Mouse (Mus musculus) thymus, adult 2 months (tissue): Measurements from ENCODE around the gene Rb1.

ENCODE experiments used
- CTCF ChIP-seq: fragments of 200-500 bp; IDR thresholded peaks from 2 replicates; pipeline ENCODE4 v1.5.1; 2012; ENCODE audit warnings: mild to moderate bottlenecking, control low read depth, low read length, moderate library complexity, borderline replicate concordance; ENCODE audit not compliant: control insufficient read depth, poor library complexity, insufficient read depth; ENCODE audit errors: extremely low read depth
- POLR2A ChIP-seq: fragments of 200-500 bp; IDR thresholded peaks from 2 replicates; pipeline ENCODE4 v1.6.1; 2012; ENCODE audit warnings: mild to moderate bottlenecking, low read length, control low read depth, moderate library complexity; ENCODE audit not compliant: control insufficient read depth, poor library complexity, insufficient read depth; ENCODE audit errors: extremely low read depth

DNA sequence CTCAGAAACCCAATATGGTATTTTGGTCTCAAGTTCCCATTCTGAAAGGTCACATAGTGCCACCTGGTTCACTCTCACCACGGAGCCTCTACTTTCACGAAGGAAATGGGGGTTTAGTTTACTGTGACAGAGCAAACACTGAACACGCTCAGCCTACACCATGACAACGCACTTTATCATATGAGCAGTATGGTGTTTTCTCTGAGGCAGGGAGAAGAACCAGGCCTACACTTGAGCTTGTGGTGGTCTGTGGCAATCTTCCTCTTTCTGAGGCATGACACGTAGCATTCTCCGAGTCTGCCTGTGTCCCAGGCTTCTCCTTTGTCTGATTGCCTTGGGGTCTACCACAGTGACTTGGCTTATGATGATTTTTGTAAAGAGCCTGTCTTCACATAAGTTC, 149.8 kb downstream of the Rb1 start:
- TF ChIP-seq POLR2A (no peak), CTCF (no peak)
